Mouse (Mus musculus) liver, embryonic 14.5 days (tissue): ENCODE measurements around the gene Grifin. TPM values are rescaled to one million over a fixed set of nuclear protein-coding genes. Genes with fewer than 3 reads are reported as not detected.

Experiments
- ATAC-seq: fragments of 200-750 bp; cut with Nextera tagmentation; 2 replicates; pipeline ENCODE4 v1.8.0; 2017; ENCODE audit warnings: moderate number of reproducible peaks, mild to moderate bottlenecking, moderate library complexity; ENCODE audit not compliant: insufficient read depth
- DNase-seq, 3 experiments: peaks; one replicate each; pipeline ENCODE4 v3.0.0-alpha.2; 2012 to 2013; ENCODE audit warnings: low read depth in 3 of 3, low spot score in 3 of 3
- H3K27ac ChIP-seq: fragments of 300-500 bp; sonication (generic); 2 replicates; pipeline ENCODE4 v1.5.1; 2014; ENCODE audit warnings: moderate library complexity, mild to moderate bottlenecking, control low read depth, inconsistent platforms
- H3K27me3 ChIP-seq: fragments of 300-500 bp; sonication (generic); 2 replicates; pipeline ENCODE4 v1.6.1; 2014; ENCODE audit warnings: mild to moderate bottlenecking, low read length, moderate library complexity; ENCODE audit not compliant: control insufficient read depth, insufficient read depth
- H3K36me3 ChIP-seq: fragments of 300-500 bp; sonication (generic); replicated peaks from 2 replicates; pipeline ENCODE4 v1.6.1; 2014; ENCODE audit warnings: low read depth; ENCODE audit not compliant: control insufficient read depth, insufficient read depth
- H3K4me1 ChIP-seq, 2 experiments: fragments of 200-500 bp in 1 of 2; fragments of 300-500 bp in 1 of 2; sonication (generic) in 1 of 2; replicated peaks; 2 replicates each; pipeline ENCODE4 v1.6.1; 2012 to 2014; ENCODE audit warnings: antibody characterized with exemption in 1 of 2, inconsistent platforms in 1 of 2, low read length in 1 of 2; ENCODE audit not compliant: control insufficient read depth in 2 of 2, insufficient read depth in 2 of 2
- H3K4me2 ChIP-seq: fragments of 300-500 bp; sonication (generic); 2 replicates; pipeline ENCODE4 v1.6.1; 2014; ENCODE audit warnings: low read depth, mild to moderate bottlenecking, control low read depth, moderate library complexity
- H3K4me3 ChIP-seq, 2 experiments: fragments of 200-500 bp in 1 of 2; fragments of 300-500 bp in 1 of 2; sonication (generic) in 1 of 2; 2 replicates each; pipeline ENCODE4 v1.5.1; 2012 to 2014; ENCODE audit warnings: low read depth in 2 of 2, low read length in 2 of 2, mild to moderate bottlenecking in 2 of 2, control low read depth in 1 of 2, inconsistent platforms in 1 of 2, moderate library complexity in 1 of 2; ENCODE audit not compliant: insufficient read depth in 1 of 2
- H3K9ac ChIP-seq: fragments of 300-500 bp; sonication (generic); replicated peaks from 2 replicates; pipeline ENCODE4 v1.6.1; 2014; ENCODE audit warnings: mild to moderate bottlenecking, control low read depth, moderate library complexity
- H3K9me3 ChIP-seq: fragments of 300-500 bp; sonication (generic); 2 replicates; pipeline ENCODE4 v1.6.1; 2016; ENCODE audit warnings: low read length, mixed read lengths; ENCODE audit not compliant: control insufficient read depth
- CTCF ChIP-seq: IDR thresholded peaks from 2 replicates; pipeline ENCODE4 v1.5.1; 2016; ENCODE audit warnings: antibody characterized with exemption, low read depth, control low read depth
- EP300 ChIP-seq: IDR thresholded peaks from 2 replicates; pipeline ENCODE4 v1.6.1; 2016; ENCODE audit warnings: antibody characterized with exemption, low read depth
- WGBS: fragments of 180-500 bp; shearing (Covaris S2); extraction: QIAGEN DNeasy Blood & Tissue Kit; methylation state at CpG from one replicate; pipeline ENCODE4 v1.1.7; 2014; ENCODE audit not compliant: insufficient replicate concordance; 5-methylcytosine and 5-hydroxymethylcytosine counted together
- polyA plus RNA-seq, 2 experiments: library from polyadenylated mRNA; depleted of rRNA in 1 of 2; stranded (reverse) in 1 of 2; unstranded in 1 of 2; fragments of >200 nt; fragmentation: Nextera tagmentation in 1 of 2; extraction: Ambion mirVana in 1 of 2; gene quantifications; 2 replicates each; pipeline versions ENCODE4 v1.2.1 to v1.2.3; 2012 to 2014

Gene Grifin
- polyA plus RNA-seq, 2 experiments, result 2.3 to 2.5 TPM

DNA sequence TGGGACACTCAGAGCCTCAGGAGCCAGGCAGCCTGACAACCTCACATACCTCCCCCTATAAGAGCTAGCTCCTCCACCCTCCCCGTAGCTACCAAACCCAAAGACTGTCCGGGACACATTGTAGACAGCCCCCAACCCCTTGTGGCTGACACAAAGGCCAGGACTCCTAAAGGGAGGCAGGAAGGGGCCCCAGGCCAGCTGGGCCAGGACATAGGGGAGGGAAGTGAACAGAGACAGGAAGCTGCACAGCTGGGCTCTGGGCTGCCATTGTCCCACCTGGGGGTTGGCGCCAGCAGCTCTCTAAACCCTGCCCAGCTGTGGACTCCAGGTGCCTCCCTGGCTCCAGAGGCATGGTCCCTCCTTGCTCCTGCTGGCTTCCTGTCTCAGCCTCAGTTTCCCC, 8.0 kb downstream of the Grifin start:
- 31% methylated on average over 3 of the region's 3 CpGs for WGBS
- Histone ChIP-seq H3K9ac (no peak overlapping the region), H3K27me3 (no peaks in the 10 kb centered on the region), H3K4me2 (no peak overlapping the region), H3K36me3 (no peaks in the 10 kb centered on the region), H3K4me3 (no peak overlapping the region), H3K9me3 (no peaks in the 10 kb centered on the region), H3K27ac (no peak overlapping the region), H3K4me1 (no peaks in the 10 kb centered on the region)
- TF ChIP-seq CTCF (no peak), EP300 (no peak)
- ATAC-seq (no peak), DNase-seq (no peak)

DNA sequence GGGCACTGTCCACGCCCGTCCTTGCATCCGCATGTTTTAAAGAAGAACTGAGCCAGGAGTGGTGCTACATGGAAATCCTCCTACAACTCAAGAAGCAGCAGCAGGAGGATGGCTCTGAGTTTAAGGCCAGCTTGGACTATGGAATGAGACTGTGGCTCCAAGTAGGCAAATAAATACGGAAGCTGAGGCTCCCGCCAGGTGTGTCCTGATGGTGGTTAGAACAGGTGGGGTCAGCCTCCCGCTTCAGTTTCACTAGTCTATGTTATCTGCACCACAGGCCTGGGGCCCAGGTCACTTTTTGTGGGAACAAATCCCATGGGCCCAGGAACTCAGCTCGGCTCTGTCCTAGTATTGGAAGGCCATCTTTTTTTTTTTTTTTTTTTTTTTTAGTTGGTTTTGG, 11.2 kb downstream of the Grifin start:
- Histone ChIP-seq H3K27me3 (no peaks in the 10 kb centered on the region; the same call in 1 of the 2 replicates), H3K4me1 (no peaks in the 10 kb centered on the region), H3K36me3 (no peaks in the 10 kb centered on the region), H3K4me3 (no peak overlapping the region), H3K4me2 (no peak overlapping the region), H3K9me3 (no peaks in the 10 kb centered on the region), H3K27ac (no peak overlapping the region), H3K9ac (no peak overlapping the region)
- no peak for DNase-seq
- WGBS, result 63% methylated on average over 7 of the region's 7 CpGs
- no peak for ATAC-seq
- TF ChIP-seq CTCF (no peak), EP300 (no peak)

DNA sequence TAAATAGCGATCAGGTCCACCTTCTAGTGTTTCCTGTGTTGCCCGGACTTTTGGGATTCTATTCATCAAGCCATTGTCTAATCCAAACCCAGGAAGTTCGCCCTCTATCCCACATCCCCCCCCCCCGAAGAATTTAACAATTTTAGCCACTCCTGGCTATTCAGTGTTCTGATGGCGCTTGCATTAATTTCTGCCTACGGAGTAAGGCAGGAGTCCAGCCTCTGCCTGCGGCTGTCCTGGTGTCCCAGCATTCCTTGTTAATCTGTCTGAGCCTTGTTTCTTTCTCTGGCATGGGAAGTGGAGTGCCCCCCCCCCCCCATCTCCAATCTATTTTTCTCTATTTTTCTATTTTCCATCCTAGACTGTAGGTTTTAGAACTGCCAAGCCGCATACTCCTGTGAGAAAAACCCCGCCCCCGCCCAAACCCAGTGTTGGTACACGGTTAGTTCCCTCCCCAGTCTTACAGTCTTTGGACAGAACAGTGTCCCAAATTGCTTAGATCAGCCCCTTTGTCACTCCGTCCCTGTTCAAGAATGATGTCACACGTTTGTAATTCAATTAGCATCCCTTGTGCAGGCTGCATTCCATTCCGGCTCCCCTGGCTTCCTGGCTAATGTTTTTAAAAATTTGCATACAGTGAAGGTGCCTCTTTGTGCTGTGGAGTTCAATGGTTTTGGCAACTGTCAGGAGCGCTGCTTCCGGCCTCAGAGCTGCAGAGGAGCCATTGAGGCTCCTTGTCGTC, 15.4 kb downstream of the Grifin start:
- Histone ChIP-seq H3K4me1 (no peaks in the 10 kb centered on the region), H3K36me3 (no peaks in the 10 kb centered on the region), H3K9ac (no peak overlapping the region), H3K27me3 (no peaks in the 10 kb centered on the region; the same call in 1 of the 2 replicates), H3K4me3 (no peak overlapping the region), H3K27ac (no peak overlapping the region), H3K4me2 (no peak overlapping the region), H3K9me3 (no peaks in the 10 kb centered on the region)
- ATAC-seq (no peak), DNase-seq (no peak)
- TF ChIP-seq EP300 (no peak), CTCF (no peak)
- WGBS, result 35% methylated on average over 17 of the region's 17 CpGs

DNA sequence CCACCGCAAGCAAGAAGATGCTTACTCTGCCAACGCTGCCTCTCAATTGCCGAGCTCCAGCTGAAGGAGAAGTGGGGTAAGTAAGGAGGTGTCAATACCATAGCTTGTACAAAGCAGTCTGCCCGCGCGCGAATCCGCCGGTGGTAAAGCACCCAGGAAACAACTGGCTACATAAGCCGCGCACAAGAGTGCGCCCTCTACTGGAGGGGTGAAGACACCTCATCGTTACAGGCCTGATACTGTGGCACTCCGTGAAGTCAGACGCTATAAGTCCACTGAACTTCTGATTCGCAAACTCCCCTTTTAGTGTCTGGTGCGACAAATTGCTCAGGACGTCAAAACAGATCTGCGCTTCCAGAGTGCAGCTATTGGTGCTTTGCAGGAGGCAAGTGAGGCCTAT, 18.5 kb downstream of the Grifin start:
- Histone ChIP-seq H3K9ac (no peak overlapping the region), H3K9me3 (no peaks in the 10 kb centered on the region), H3K27me3 (no peaks in the 10 kb centered on the region; the same call in 1 of the 2 replicates), H3K36me3 (no peaks in the 10 kb centered on the region), H3K4me3 (no peak overlapping the region), H3K4me2 (no peak overlapping the region), H3K4me1 (no peaks in the 10 kb centered on the region), H3K27ac (no peak overlapping the region)
- WGBS, result 77% methylated on average over 19 of the region's 19 CpGs
- ATAC-seq (no peak), DNase-seq (no peak)
- TF ChIP-seq CTCF (peak; percentile 68), EP300 (no peak)

DNA sequence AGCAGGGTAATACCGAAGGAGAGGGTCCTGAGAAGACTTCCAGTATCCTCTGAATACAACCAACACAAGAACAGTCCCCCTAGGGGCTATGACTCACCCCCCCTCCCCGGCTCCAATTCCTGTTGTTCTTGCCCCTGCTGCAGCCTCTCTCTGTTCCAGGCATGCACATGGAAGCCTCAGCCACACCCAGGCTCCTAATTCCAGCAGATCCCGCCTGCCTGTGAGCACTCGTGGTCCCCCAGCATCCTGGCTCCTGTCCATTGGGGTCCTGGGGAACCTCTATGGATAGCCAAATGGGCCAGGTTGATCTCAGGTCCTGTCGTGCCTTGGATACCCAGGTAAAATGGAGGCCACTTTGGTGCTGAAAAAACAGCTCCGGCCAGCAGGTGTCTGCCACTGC, 19.2 kb downstream of the Grifin start:
- Histone ChIP-seq H3K4me3 (no peak overlapping the region), H3K9me3 (no peaks in the 10 kb centered on the region), H3K4me2 (no peak overlapping the region), H3K27me3 (no peaks in the 10 kb centered on the region; the same call in 1 of the 2 replicates), H3K27ac (no peak overlapping the region), H3K36me3 (no peaks in the 10 kb centered on the region), H3K4me1 (no peaks in the 10 kb centered on the region), H3K9ac (no peak overlapping the region)
- TF ChIP-seq EP300 (no peak), CTCF (no peak)
- no peak for ATAC-seq
- no peak for DNase-seq
- 44% methylated on average over 6 of the region's 6 CpGs for WGBS
